Mouse (Mus musculus) spleen, postnatal 4 days (tissue): Measurements from ENCODE around the gene Clrn2.

Experiments used
- DNase-seq, 2 experiments: peaks; one replicate each; pipeline ENCODE4 v3.0.0; 2022; ENCODE audit warnings: low spot score in 2 of 2

Gene Clrn2

DNA sequence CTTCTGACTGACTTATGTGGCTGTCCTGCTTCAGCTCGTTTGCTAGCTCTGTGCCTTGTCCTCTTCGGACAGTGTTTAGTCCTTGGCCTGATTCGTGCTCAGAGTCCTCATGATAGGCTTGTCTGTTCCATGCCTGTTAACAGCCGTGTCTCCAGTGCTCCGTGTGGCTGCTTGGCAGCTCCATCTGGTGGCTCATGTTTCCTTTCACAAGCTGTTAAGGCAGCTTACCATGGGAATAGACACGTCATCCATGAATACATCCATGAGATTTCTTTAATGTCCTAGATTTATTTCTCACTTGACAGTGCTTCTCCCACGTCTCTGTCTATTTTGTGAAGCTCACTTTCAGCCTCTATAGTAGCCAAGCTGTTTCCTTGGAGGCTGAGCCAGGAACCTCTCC is 56.5 kb downstream of the Clrn2 start:
- no peak for DNase-seq

DNA sequence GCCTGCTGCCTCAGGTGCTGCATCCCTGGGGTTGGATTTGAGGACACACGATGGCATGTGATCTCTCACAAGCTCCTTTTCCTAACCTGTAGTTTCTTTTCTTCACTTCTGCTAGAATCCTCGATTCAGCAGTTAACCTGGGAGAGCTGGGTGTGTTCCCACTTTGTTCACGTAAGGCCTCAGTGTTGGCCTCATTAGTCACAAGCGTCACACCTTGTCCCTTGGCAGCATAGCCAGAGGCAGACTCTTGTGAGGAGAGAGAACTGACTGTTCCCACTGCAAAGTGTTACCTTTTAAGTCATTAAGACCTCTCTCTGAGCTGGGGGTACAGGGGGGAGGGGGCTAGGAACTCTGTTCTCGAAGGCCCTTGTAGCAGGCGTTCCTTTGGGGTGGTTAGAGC is 59.4 kb downstream of the Clrn2 start:
- DNase-seq = no peak

DNA sequence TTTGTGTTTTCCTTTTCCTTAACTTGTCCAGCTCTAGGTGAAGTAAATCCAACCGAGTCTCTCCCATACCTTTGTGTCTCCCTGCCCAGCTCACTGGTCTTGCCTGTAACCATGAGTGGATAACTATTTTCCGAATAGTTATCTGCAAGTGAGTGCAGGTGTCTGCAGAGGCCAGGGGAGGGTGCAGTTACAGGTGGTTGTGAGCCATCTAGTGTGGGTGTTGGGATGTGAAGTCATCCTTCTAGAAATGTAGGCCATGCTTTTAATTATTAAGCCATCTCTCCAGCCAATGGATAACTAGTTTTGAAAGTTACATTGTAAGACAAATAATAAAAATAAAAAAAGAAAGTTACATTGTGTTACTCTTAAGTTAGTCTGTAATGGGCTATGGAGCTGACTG is 60.0 kb downstream of the Clrn2 start:
- DNase-seq = no peak
